Mouse (Mus musculus) neural tube, embryonic 14.5 days (tissue): Measurements from ENCODE around the gene Grm8. TPM values are rescaled to one million over a fixed set of nuclear protein-coding genes. Genes with fewer than 3 reads are reported as not detected.

Experiments
- ATAC-seq: fragments of 200-750 bp; cut with Nextera tagmentation; 2 replicates; pipeline ENCODE4 v1.8.0; 2017; ENCODE audit warnings: low read depth, mild to moderate bottlenecking, moderate TSS enrichment, moderate library complexity
- H3K27ac ChIP-seq: fragments of 300-500 bp; sonication (generic); 2 replicates; pipeline ENCODE4 v1.5.1; 2014; ENCODE audit warnings: low read depth, mild to moderate bottlenecking, control low read depth, low read length, moderate library complexity, mixed read lengths
- H3K27me3 ChIP-seq: fragments of 300-500 bp; sonication (generic); 2 replicates; pipeline ENCODE4 v1.6.1; 2014; ENCODE audit warnings: low read length; ENCODE audit not compliant: control insufficient read depth, insufficient read depth
- H3K36me3 ChIP-seq: fragments of 300-500 bp; sonication (generic); 2 replicates; pipeline ENCODE4 v1.6.1; 2014; ENCODE audit warnings: low read length, mixed read lengths; ENCODE audit not compliant: control insufficient read depth, insufficient read depth
- H3K4me1 ChIP-seq: fragments of 300-500 bp; sonication (generic); 2 replicates; pipeline ENCODE4 v1.6.1; 2014; ENCODE audit warnings: low read length; ENCODE audit not compliant: control insufficient read depth, insufficient read depth
- H3K4me2 ChIP-seq: fragments of 300-500 bp; sonication (generic); 2 replicates; pipeline ENCODE4 v1.6.1; 2014; ENCODE audit warnings: mild to moderate bottlenecking, low read depth, low read length, control low read depth
- H3K4me3 ChIP-seq: fragments of 300-500 bp; sonication (generic); 2 replicates; pipeline ENCODE4 v1.5.1; 2014; ENCODE audit warnings: low read depth, low read length, control low read depth, mixed read lengths
- H3K9ac ChIP-seq: fragments of 300-500 bp; sonication (generic); replicated peaks from 2 replicates; pipeline ENCODE4 v1.6.1; 2014; ENCODE audit warnings: low read depth, mild to moderate bottlenecking, control low read depth, low read length, mixed read lengths
- H3K9me3 ChIP-seq: fragments of 300-500 bp; sonication (generic); 2 replicates; pipeline ENCODE4 v1.6.1; 2016; ENCODE audit warnings: low read length; ENCODE audit not compliant: control insufficient read depth
- WGBS: fragments of 180-500 bp; shearing (Covaris S2); extraction: QIAGEN DNeasy Blood & Tissue Kit; methylation state at CpG from one replicate; pipeline ENCODE4 v1.1.7; 2014; 5-methylcytosine and 5-hydroxymethylcytosine counted together
- polyA plus RNA-seq: library from polyadenylated mRNA; unstranded; fragments of >200 nt; fragmentation: Nextera tagmentation; extraction: Ambion mirVana; gene quantifications from 2 replicates; pipeline ENCODE4 v1.2.1, GENCODE M21; 2014

Gene Grm8
- polyA plus RNA-seq, 1 experiment from 2014 or later, result 18.1 TPM

- 50% methylated on average over 5 of the region's 5 CpGs for WGBS
- H3K4me1 ChIP-seq, result no peaks in the 10 kb centered on the region; the same call in 1 of the 2 replicates
- no peaks in the 10 kb centered on the region for H3K36me3 ChIP-seq
- H3K4me3 ChIP-seq, result no peak overlapping the region
- no peak overlapping the region for H3K9ac ChIP-seq
- H3K4me2 ChIP-seq, result no peak overlapping the region
- no peaks in the 10 kb centered on the region for H3K27me3 ChIP-seq
- no peak for ATAC-seq
- no peak overlapping the region for H3K27ac ChIP-seq
- no peaks in the 10 kb centered on the region for H3K9me3 ChIP-seq
Measured at GRCm38 (mm10) chr6:27951433-27951832, 183.5 kb downstream of the Grm8 start.

- Histone ChIP-seq H3K4me3 (no peak overlapping the region), H3K27ac (no peak overlapping the region), H3K4me2 (no peak overlapping the region), H3K9me3 (no peaks in the 10 kb centered on the region), H3K9ac (no peak overlapping the region), H3K4me1 (no peaks in the 10 kb centered on the region), H3K27me3 (no peaks in the 10 kb centered on the region), H3K36me3 (no peaks in the 10 kb centered on the region)
- WGBS, result 85% methylated on average over 3 of the region's 3 CpGs
- no peak for ATAC-seq
Measured at GRCm38 (mm10) chr6:27928058-27928457, 206.9 kb downstream of the Grm8 start.

- no peaks in the 10 kb centered on the region for H3K9me3 ChIP-seq
- no peaks in the 10 kb centered on the region for H3K4me1 ChIP-seq
- WGBS, result 85% methylated on average over 1 of the region's 1 CpGs
- H3K27ac ChIP-seq, result no peak overlapping the region
- no peaks in the 10 kb centered on the region for H3K36me3 ChIP-seq
- H3K4me2 ChIP-seq, result no peak overlapping the region
- H3K9ac ChIP-seq, result no peak overlapping the region
- no peak overlapping the region for H3K4me3 ChIP-seq
- ATAC-seq, result no peak
- H3K27me3 ChIP-seq, result no peaks in the 10 kb centered on the region
Measured at GRCm38 (mm10) chr6:27913281-27913680, 221.7 kb downstream of the Grm8 start.

- H3K9ac ChIP-seq, result no peak overlapping the region
Measured at GRCm38 (mm10) chr6:27904358-27904757, 230.6 kb downstream of the Grm8 start.

GRCm38 (mm10) chr6:27902224-27902623, 232.8 kb downstream of the Grm8 start:
- no peaks in the 10 kb centered on the region for H3K36me3 ChIP-seq
- H3K27me3 ChIP-seq, result no peaks in the 10 kb centered on the region
- no peak overlapping the region for H3K27ac ChIP-seq
- H3K9ac ChIP-seq, result no peak overlapping the region
- no peak overlapping the region for H3K4me2 ChIP-seq
- H3K4me1 ChIP-seq, result no peaks in the 10 kb centered on the region
- H3K9me3 ChIP-seq, result no peaks in the 10 kb centered on the region
- ATAC-seq, result no peak
- WGBS, result 95% methylated on average over 1 of the region's 1 CpGs
- no peak overlapping the region for H3K4me3 ChIP-seq

More at GRCm38 (mm10) chr6:27904358-27904757, 230.6 kb downstream of the Grm8 start:
- no peak overlapping the region for H3K4me2 ChIP-seq
- H3K36me3 ChIP-seq, result no peaks in the 10 kb centered on the region
- no peak for ATAC-seq
- H3K27me3 ChIP-seq, result no peaks in the 10 kb centered on the region
- no peak overlapping the region for H3K27ac ChIP-seq
- no peaks in the 10 kb centered on the region for H3K4me1 ChIP-seq
- no peak overlapping the region for H3K4me3 ChIP-seq
- no peaks in the 10 kb centered on the region for H3K9me3 ChIP-seq

- ATAC-seq, result no peak
- Histone ChIP-seq H3K27me3 (no peaks in the 10 kb centered on the region), H3K9ac (no peak overlapping the region), H3K27ac (no peak overlapping the region), H3K36me3 (no peaks in the 10 kb centered on the region), H3K4me2 (no peak overlapping the region), H3K4me3 (no peak overlapping the region), H3K9me3 (no peaks in the 10 kb centered on the region), H3K4me1 (no peaks in the 10 kb centered on the region)
- WGBS, result 92% methylated on average over 3 of the region's 3 CpGs
Measured at GRCm38 (mm10) chr6:27901396-27901795, 233.6 kb downstream of the Grm8 start.

GRCm38 (mm10) chr6:27895153-27895552, 239.8 kb downstream of the Grm8 start:
- H3K36me3 ChIP-seq, result no peaks in the 10 kb centered on the region
- no peak overlapping the region for H3K4me3 ChIP-seq
- no peaks in the 10 kb centered on the region for H3K27me3 ChIP-seq
- no peak overlapping the region for H3K27ac ChIP-seq
- no peaks in the 10 kb centered on the region for H3K4me1 ChIP-seq
- ATAC-seq, result no peak
- 91% methylated on average over 1 of the region's 1 CpGs for WGBS
- no peaks in the 10 kb centered on the region for H3K9me3 ChIP-seq
- no peak overlapping the region for H3K4me2 ChIP-seq
- no peak overlapping the region for H3K9ac ChIP-seq

GRCm38 (mm10) chr6:27892886-27893285, 242.1 kb downstream of the Grm8 start:
- H3K4me1 ChIP-seq, result no peaks in the 10 kb centered on the region
- no peaks in the 10 kb centered on the region for H3K27me3 ChIP-seq
- no peak overlapping the region for H3K4me2 ChIP-seq
- H3K4me3 ChIP-seq, result no peak overlapping the region
- H3K9ac ChIP-seq, result no peak overlapping the region
- no peak overlapping the region for H3K27ac ChIP-seq
- no peaks in the 10 kb centered on the region for H3K36me3 ChIP-seq
- ATAC-seq, result no peak
- WGBS, result 79% methylated on average over 1 of the region's 1 CpGs
- no peaks in the 10 kb centered on the region for H3K9me3 ChIP-seq

- Histone ChIP-seq H3K27me3 (no peaks in the 10 kb centered on the region), H3K4me1 (no peaks in the 10 kb centered on the region), H3K4me2 (no peak overlapping the region), H3K9ac (no peak overlapping the region), H3K36me3 (no peaks in the 10 kb centered on the region), H3K9me3 (no peaks in the 10 kb centered on the region), H3K27ac (no peak overlapping the region), H3K4me3 (no peak overlapping the region)
- ATAC-seq, result no peak
- WGBS, result 93% methylated on average over 2 of the region's 2 CpGs
Measured at GRCm38 (mm10) chr6:27888391-27888790, 246.6 kb downstream of the Grm8 start.

GRCm38 (mm10) chr6:27887922-27888321, 247.1 kb downstream of the Grm8 start:
- Histone ChIP-seq H3K4me2 (no peak overlapping the region), H3K9me3 (no peaks in the 10 kb centered on the region), H3K27ac (no peak overlapping the region), H3K36me3 (no peaks in the 10 kb centered on the region), H3K9ac (no peak overlapping the region), H3K4me3 (no peak overlapping the region), H3K4me1 (no peaks in the 10 kb centered on the region), H3K27me3 (no peaks in the 10 kb centered on the region)
- ATAC-seq, result no peak
- WGBS, result 94% methylated on average over 1 of the region's 1 CpGs
